Mouse (Mus musculus) lung, adult 2 months (tissue): ENCODE results near the gene Iqcd.

Experiments
- CTCF ChIP-seq: fragments of 200-500 bp; IDR thresholded peaks from 2 replicates; pipeline ENCODE4 v1.5.1; 2011; ENCODE audit warnings: mild to moderate bottlenecking, low read length, control low read depth; ENCODE audit not compliant: insufficient read depth
- POLR2A ChIP-seq: fragments of 200-500 bp; IDR thresholded peaks from 2 replicates; pipeline ENCODE4 v1.6.1; 2011; ENCODE audit warnings: low read depth, mild to moderate bottlenecking, control low read depth, low read length, borderline replicate concordance; ENCODE audit errors: extremely low read depth

DNA sequence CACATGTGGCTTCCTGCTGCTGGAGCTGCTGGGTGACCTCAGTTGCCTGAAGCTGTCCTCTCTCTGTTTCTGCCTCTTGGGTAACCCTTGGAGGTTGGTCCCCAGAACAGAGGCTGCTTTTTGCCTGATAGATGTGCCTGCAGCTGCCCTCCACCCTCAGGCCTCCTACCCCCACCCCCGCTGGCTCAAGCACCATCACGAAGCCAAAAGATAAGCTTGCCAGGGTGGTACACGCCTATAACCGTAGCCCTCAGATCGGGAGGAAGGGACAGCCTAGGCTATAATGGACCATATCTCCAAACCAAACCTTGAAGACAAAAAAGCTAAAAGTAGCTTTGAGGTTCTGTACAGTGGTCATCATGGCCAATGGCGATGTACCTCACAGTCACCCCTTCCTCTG is 10.8 kb downstream of the Iqcd start:
- TF ChIP-seq POLR2A: no peak
- TF ChIP-seq CTCF: no peak
